Mouse (Mus musculus): ENCODE measurements at regions not wholly inside any gene's neighbourhood (a gene's known extent, or its start where the extent isn't known, plus 50 kb on each side); places are given as distances from the start of the nearest gene placed in this dataset.
"Not testable (repeated sequence)": the region's sequence is repeated elsewhere in the genome, so short reads cannot be mapped to it uniquely, and the experiment has no call there.

DNA sequence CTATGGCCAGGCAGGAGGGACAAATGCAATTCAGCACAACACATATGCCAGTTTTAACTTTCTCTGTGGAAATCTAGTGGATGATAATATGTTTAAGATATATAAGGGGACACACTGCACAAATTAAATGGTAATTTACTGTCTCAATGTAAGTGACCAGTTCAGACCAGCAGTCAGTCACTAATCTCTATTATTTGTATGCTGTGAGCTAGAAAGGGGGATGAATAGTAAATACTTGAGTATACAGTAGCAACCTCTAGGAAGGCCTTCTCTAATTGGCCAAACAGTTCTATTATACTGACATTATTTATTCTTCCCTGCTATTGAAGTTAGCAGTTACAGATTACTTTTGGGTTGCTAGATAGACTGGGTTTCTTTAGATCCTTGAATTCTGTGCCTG, 391.2 kb downstream of the Fign start:
- no peak for ATAC-seq (ENCODE audit: low TSS enrichment)

DNA sequence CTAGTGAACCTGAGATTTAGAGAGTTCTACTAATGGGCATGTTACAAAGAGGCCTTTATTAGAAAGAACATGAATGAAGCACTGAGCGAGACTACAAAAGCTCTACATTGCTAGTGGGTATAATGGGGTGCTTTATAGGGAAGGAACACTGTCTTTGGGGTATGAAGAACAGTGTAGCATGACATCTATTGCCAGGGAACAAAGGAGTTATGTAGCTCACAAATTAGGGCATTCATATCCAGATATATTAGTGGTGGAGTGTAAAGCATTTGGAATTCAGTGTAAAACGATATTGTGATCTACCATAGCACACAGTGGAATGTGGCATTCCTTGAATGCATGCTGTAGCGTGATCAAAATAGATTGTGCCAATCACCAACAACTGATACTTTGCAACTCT, 391.7 kb downstream of the Fign start:
- peak; percentile 59; the same call in 1 of the 2 replicates for ATAC-seq (ENCODE audit: low TSS enrichment)

DNA sequence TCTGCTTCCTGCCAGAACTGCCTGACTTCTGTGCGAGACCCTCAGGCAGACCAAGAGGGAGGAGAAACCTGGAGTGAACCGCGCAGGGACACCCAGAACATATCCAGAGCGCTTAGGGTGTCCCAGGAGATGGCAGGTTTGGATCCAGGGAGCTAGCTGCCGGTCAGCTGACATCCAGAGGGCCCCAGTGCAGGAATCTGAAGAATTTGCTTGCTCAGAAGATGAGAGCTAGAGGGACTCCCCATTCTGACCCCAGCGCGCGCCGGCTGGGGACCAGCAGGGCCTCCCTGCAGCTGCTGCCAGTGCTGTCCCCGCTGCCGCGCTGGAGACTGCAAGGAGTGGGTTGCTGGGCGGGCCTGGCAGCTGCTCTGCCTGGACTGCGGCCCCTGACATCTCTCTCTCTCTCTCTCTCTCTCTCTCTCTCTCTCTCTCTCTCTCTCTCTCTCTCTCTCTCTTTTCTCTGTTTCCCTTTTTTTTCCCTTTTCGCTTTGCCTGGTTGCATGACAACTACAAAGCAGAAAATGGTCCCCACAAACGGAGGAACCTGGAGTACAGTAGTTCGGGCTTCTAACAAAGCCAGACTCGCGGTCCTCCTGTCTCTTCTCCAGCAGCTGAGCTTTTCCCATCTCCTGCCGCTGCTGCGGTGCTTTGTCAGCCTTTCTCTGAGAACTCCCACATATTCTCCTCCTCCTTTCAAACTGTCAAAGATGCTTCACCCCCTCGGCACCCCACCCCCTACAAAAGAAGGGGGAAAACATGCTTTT, 395.3 kb downstream of the Fign start:
- ATAC-seq (ENCODE audit: low TSS enrichment): peak; percentile 87

DNA sequence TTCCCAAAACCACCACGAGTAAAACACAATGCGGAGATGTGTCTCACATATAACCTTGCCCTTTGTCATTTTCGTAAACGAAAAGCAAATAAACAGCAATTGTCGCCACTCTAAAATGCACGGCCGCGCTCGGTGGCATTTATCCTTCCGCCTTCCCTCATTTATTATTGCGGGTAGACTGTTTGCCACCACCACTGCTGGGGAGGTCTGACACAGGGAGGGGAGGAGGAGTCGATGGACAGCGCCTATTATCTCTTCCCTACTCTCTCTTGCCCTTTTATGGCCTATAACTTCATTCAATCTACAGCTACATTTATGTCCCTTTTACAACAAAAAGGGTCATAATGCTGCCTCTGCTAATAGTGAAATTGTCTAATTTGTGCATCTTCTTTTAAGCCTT, 396.0 kb downstream of the Fign start:
- ATAC-seq (ENCODE audit: low TSS enrichment): no peak

DNA sequence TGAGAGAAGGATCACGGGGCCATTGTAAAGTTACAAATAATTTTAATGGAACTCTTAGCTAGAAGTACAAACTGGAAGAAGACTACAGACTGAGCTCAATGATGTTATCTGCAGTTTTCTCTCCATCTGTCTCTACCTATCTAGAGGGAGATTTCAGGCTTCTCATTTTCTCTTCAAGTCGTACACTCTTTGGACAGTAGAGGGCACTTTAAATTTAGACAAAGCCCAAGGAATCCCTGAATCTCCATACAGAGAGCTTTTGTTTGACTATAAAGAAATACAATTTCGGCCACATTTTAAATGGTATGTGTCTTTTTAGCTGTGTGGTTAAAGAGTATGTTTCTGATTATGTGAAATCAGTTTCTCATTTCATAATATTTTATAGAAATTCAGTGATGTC, 397.6 kb downstream of the Fign start:
- peak; percentile 88 for ATAC-seq (ENCODE audit: low TSS enrichment)

DNA sequence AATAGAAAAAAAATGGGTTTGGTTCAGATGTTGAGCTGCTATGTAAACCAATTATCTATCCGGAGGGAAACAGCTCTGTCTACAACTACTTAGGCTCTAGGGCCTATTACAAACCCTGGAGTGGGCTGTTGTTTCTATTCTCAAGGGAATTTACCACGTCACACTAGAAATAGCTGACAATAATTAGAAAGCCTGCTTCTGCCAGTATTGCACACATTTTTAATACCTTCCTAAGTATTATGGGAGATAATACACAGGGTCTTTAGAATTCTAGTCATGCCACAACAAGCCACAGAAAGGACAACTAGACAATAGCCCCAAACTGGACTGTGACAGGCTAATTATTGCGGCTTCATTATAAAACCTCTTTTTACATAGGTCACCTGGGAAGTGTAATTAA, 428.1 kb downstream of the Fign start:
- no peak for ATAC-seq (ENCODE audit: low TSS enrichment)

DNA sequence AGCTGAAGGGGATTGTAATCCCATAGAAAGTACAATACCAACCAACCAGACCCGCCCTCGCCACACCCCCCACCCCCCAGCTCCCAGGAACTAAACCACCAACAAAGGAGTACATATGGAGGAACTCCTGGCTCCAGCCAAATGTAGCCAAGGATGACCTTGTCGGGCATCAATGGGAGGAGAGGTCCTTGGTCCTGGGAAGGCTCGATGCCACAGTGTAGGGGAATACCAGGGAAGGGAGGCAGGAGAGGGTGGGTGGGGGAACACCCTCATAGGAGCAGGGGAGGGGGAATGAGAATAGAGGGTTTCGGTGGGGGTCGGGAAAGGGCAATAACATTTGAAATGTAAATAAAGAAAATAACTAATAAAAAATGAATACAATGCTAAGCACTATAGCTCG, 429.1 kb downstream of the Fign start:
- ATAC-seq (ENCODE audit: low TSS enrichment): no peak

DNA sequence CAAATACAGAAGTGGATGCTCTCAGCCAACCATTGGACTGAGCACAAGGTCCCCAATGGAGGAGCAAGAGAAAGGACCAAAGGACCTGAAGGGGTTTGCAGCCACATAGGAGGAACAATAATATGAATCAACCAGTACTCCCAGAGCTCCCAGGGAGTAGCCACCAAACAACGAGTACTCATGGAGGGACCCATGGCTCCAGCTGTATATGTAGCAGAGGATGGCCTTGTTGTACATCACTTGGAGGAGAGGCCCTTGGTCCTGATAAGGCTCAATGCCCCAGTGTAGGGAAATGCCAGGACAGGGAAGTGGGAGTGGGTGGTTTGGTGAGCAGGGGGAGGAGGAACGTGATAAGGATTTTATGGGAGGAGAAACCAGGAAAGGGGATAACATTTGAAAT, 437.9 kb downstream of the Fign start:
- ATAC-seq (ENCODE audit: low TSS enrichment): not testable (repeated sequence)
